Mouse (Mus musculus) neural tube, postnatal 0 days (tissue): ENCODE measurements around the gene Zfp811. TPM values are rescaled to one million over a fixed set of nuclear protein-coding genes. Genes with fewer than 3 reads are reported as not detected.

Source experiments
- polyA plus RNA-seq: library from polyadenylated mRNA; unstranded; fragments of >200 nt; fragmentation: Nextera tagmentation; extraction: Ambion mirVana; gene quantifications from 2 replicates; pipeline ENCODE4 v1.2.1, GENCODE M21; 2015

The Zfp811 gene
- 20.7 and 24.6 TPM in 2 replicates for polyA plus RNA-seq

GRCm38 (mm10) chr17:32809544-32810374 is at the start of gene Zfp811:
Gene Zfp811 (minus strand): TSS chr17:32809931.

GRCm38 (mm10) chr17:32829540-32830417 is 20.0 kb upstream of the Zfp811 start, which contains the start of gene Zfp799:
Gene Zfp799 (minus strand): TSS chr17:32830261.

GRCm38 (mm10) chr17:32788094-32788559 is 21.6 kb downstream of the Zfp811 start, which contains the start of gene Zfp871:
Gene Zfp871 (minus strand): TSS chr17:32788287.

Other genes with a start within 250 kb of the Zfp811 start
- 1.0 and 1.1 TPM in 2 replicates for gene Cyp4f37, start 188.6 kb downstream of the Zfp811 start, polyA plus RNA-seq
- 0.15 TPM in 1 of 2 replicates, not detected in the other for gene Cyp4f40, start 151.0 kb downstream of the Zfp811 start, polyA plus RNA-seq
- gene Cyp4f15, start 124.3 kb downstream of the Zfp811 start, polyA plus RNA-seq = 3.8 and 4.6 TPM in 2 replicates
- gene Zfp871, start 21.6 kb downstream of the Zfp811 start, polyA plus RNA-seq = 29.8 and 35.1 TPM in 2 replicates
- gene Zfp799, start 20.3 kb upstream of the Zfp811 start, polyA plus RNA-seq = 10.5 and 10.8 TPM in 2 replicates
- gene Zfp870, start 81.7 kb upstream of the Zfp811 start, polyA plus RNA-seq = 4.1 and 7.3 TPM in 2 replicates
- 0.48 and 0.51 TPM in 2 replicates for gene Cyp4f14, start 107.4 kb upstream of the Zfp811 start, polyA plus RNA-seq
- gene Cyp4f13, start 137.5 kb upstream of the Zfp811 start, polyA plus RNA-seq = 10.5 and 11.3 TPM in 2 replicates
- gene Zfp472, start 155.9 kb upstream of the Zfp811 start, polyA plus RNA-seq = 5.2 and 5.9 TPM in 2 replicates
- gene Zfp952, start 183.2 kb upstream of the Zfp811 start, polyA plus RNA-seq = 11.7 and 13.2 TPM in 2 replicates
- 15.2 and 18.3 TPM in 2 replicates for gene Zfp763, start 223.5 kb upstream of the Zfp811 start, polyA plus RNA-seq